Mouse (Mus musculus): ENCODE measurements at regions not wholly inside any gene's neighbourhood (a gene's known extent, or its start where the extent isn't known, plus 50 kb on each side); places are given as distances from the start of the nearest gene placed in this dataset.

DNA sequence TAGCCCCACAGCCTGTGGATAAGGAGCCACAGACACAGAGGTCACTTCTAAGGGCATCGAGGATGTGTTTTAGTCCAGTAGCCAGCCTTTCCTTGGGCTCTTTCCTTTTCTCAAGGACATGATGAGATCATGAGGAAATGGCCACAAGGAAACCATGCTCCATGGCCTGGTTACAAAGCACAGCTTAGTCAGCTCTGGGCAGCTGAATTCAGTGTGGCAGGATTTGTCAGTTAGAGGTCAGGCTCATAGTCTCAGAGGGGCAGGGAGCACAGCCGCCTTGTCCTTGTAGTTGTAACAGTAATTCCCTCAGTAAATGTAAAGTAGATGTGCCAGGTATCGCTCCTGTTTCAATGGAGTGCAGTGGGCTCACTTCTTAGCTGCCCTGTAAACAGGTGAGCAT is 111.7 kb upstream of the Vangl1 start:
- DNase-seq (ENCODE audit: low read depth) = no peak

DNA sequence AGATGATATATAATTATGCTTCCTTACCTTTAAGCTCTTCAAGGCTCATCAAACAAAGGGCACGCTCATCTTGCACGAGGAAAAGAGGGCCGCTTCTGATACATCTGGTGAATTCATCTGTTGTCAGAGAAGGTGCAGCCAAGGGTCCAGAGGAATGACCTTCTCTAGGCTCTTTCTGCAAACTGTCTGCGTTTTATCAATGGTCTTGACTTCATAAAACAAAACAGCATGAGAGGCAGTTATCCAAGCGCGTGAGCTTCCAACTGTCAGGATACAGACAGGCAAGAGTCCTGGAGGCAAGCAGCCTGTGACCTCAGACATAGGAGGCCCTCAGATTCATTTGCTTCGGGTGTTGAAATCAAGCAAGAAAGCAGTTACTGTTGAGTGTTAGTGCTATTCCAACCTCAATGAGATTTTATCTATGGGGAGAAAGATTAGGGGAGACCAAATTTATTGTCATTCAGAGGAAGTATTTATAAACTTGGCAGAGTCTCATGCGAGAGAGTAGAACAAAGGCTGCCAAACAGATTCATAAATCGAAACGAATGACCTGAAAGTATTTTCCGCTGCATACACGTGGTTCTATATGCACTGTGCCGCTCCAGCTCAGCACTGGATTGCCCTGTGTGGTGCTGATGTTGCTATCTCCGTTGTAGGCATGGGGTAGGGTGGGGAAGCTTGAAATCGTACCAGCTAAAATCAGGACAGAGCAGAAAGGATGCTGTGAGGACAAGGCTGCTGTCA is 107.2 kb upstream of the Vangl1 start:
- DNase-seq (ENCODE audit: low read depth) = no peak

DNA sequence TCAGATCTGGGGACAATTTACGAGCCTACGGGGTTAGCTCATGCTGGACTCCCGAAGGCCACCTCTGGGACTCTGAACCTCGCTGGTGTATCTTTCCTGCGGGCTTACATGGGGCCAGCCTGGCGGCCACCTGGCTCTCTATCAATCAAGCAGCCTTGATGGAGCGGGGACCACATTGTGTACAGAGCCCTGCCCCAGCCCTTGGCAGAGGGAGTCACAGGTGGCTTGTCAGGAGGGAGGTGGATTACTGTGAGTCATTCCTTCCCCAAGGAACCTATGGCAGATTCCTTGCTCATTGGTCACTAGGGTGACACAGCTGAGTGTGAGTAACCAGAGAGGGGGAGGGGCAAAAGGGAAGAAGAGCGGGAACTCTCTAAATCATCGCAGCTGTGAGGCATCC is 105.8 kb upstream of the Vangl1 start:
- no peak for DNase-seq (ENCODE audit: low read depth)

DNA sequence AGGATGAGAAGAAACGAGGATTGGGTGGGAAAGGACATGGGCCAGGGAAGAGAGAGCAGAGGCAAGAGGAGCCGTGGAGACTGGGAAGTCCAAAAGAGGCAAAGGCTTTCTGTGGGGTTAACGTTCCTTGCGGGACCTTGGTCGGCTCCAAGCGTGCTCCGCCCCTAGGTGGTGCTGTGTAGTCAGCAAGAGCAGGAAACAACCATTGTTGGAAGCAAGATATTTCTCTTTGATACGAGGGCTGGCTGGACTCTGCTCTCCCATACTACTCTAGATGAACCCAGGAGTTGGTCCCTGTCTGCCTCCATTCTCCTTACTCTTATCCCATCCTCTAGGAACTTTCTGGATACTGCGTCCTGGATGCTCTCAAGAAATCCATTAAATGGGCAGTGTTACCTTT is 105.3 kb upstream of the Vangl1 start:
- peak; percentile 37 for DNase-seq (ENCODE audit: low read depth)

DNA sequence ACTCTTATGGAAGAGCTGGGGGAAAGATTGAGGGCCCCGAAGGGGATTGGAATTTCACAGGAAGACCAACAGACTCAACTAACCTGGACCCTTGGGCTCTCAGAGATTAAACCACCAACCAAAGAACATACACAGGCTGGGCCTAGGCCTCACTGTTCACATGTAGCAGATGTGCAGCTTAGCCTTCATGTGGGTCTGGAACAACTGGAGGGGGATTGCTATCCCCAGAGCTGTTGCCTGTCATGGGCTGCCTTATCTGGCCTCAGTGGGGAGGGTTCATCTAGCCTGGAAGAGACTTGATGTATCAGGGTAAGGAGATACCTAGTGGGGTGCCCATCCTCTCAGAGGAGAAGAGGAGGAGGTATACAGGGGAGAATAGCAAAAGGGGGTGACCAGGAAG is 103.2 kb upstream of the Vangl1 start:
- DNase-seq (ENCODE audit: low read depth) = no peak

DNA sequence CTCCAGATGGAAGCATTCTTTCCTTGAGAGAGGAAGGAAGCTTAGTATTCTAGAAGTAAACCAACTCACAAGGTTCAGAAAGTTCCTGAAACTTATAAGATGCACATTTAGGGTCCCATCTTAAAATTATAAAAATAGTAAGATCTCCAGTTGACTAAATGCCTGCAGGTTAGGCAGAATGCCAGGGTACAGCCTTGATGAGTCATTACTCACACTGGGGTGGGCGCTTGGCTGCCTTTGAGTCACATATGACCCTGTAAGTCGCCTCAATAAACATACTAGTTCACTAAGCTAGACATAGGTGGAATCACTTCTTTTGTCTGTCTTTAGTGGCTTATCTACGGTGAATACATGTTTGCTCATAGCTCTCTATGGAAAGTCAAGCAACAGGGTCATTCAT is 87.9 kb upstream of the Vangl1 start:
- DNase-seq (ENCODE audit: low read depth) = no peak

DNA sequence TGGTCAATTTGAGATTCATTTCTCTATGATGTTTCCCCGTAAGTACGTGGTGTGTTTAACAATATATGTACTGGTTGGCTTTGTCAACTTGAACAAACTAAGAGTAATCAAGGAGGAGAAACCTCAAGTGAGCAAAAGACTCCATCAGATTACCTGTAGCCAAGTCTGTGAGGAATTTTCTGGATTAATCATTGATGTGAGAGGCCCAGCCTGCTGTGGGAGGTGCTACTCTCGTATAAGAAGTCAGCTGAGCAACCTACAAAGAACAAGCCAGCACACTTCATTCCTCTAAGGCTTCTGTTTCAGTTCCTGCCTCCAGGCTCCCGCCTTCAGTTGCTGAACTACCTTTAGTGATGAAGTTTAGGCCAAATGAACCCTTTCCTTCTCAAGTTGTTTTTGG is 77.5 kb upstream of the Vangl1 start:
- DNase-seq (ENCODE audit: low read depth) = no peak

DNA sequence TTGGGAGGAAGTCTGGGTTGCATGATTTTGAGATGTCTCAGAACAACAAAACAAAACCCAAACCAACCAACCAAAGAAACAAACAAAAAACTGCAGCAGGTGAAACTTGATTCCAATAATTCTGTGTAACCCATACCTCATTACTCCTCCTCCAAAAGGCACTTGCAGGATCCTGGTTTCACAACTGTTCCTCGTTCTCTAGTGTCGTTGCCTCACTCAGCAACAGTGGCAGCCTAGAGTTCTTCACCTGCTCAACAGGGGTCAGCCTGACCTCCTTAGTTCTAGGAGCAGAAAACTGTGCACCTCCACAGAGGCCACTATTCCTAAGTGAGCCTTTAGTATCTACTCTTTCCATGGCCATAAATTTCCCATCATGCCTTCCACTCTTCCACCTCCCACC is 72.3 kb upstream of the Vangl1 start:
- no peak for DNase-seq (ENCODE audit: low read depth)

DNA sequence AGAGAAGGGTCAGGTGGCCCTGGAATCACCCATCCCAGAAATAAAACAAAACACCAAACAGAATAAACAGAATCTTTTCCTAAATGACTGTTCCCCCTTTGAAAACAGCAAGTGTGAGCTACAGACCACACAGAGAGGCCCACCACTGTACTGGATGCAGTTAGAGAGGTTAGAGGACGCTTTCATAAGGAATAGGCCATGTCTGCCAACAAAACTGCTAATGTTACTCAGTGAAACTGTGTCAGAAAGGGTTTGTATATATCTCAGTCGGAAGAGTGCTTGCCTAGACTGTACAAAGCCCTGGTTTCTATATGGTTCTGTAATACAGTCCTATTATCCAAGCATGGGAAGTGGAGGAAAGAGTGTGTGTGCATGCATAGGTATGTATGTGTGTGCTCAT is 71.8 kb upstream of the Vangl1 start:
- no peak for DNase-seq (ENCODE audit: low read depth)

DNA sequence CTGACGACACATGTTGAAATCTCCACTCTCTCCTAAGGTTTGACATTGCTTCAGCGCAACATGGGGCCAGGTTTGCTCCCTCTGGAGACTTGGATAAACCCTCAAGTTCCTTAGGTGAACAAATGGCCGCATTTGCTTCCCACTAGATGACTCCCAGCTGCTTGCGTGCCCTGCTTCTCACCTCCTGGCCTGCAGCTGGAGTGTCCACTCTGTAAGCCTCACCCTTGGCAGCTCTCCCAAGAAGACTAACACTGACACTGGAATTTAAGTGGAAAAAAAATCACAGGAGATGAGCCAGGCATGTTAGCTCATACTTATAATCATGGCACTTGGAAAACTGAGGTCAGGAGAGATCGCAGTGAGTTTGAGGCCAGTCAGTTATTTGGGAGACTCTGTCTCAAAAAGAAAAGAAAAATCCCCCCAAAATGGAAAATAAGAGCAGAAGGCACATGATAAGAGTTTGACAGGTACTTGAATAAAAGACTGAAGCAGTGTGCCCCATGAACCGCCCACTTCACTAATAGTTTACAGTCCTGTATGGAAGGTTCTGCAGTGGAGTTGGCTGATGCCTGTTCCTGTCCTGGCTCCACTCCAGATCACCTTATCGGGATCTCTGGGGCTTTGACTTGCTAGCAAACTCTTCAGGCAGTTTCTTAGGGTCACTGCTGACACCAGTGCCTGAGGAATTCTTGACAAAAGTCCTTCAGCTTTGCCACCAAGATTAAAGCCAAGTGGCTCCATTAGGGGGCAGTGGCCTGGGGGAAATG is 70.9 kb upstream of the Vangl1 start:
- DNase-seq (ENCODE audit: low read depth) = no peak

DNA sequence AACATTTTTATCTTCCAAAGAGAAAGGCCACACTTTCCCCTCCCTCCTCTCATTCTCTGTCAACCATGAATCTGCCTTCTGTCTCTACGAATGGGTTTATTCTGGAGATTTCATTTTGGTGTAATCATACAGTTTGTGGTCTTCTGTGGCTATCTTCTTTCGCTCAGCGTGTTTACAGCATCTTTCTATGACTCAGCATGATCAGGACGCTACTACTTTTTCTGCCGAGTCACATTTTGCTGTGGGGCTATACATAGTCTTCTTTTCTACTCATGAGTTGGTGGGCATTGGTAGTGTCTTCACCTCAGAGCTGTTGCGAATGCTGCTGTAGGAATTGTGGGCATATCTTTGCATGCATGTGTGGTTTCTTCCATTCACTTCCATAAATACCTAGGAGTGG is 66.3 kb upstream of the Vangl1 start:
- no peak for DNase-seq (ENCODE audit: low read depth)

DNA sequence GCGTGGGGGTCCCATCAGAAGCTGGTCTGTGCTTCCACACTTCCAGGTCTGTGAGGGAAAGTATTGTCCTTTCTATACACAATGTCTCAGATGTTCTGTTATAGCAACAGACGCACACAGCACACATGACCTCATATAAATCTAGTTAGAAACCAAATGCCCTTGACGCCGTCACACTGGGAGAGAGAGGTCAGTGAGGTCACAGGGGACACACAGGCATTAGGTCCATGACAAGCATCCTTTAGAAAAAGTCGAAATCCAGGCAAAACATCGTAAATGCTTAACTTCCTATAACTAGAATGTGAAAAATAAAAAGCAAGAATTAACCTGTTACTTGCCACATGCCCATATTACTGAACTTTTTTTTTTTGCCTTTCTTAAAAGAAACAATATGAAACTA is 65.8 kb upstream of the Vangl1 start:
- DNase-seq (ENCODE audit: low read depth) = no peak

DNA sequence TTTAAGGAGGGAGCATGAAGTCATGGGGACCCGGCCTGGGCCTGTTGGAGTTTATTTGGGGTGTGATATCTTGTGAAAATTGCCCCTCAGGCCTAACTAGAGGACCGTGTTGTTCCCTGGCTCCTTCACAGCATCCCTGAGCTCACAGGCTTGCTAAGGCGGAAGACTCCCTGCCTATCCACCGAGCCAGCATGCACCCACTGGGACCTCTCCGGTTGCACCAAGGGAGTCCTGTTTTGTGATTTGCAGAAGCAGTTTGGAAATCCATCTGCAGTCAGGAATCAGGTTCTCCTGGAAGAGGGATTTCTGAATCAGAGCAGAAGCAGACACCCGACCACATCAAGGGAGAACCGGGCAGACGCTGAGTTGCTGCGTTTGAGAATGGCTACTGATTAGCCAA is 61.6 kb upstream of the Vangl1 start:
- DNase-seq (ENCODE audit: low read depth) = no peak

DNA sequence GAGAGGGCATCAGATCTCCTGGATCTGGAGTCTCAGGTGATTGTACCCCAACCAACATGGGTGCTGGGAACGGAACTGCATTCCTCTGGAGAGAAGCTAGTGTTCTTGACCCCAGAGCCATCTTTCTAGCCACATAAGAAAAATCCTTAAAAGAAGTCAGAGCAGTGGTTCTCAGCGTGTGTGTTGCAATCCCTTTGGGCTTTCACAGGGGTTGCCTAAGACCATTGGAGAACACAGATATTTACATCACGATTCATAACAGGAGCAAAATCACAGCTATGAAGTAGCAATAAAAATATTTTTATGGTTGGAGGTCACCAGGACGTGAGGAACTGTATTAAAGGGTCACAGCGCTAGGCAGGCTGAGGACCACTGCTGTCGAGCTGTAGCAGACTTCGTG is 60.7 kb upstream of the Vangl1 start:
- no peak for DNase-seq (ENCODE audit: low read depth)

DNA sequence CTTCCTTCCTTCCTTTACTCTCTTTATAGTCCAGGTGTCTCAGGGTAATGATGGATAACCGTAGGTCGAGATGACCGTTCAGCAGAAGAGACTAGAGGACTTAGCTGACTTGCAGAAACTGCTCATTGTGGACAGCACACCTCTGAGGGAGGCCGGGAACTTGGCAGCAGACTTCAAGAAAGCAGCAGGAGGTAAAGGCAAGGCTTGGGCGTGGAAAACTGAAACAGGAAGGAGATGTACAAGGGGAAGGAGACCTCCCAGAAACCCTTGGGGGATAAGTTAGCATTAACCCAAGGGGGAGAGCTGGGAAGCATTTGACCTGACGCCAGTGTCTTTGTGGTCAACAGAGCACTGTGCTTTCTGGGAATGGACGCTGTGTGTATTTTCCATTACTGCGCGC is 58.8 kb upstream of the Vangl1 start:
- DNase-seq (ENCODE audit: low read depth) = no peak

DNA sequence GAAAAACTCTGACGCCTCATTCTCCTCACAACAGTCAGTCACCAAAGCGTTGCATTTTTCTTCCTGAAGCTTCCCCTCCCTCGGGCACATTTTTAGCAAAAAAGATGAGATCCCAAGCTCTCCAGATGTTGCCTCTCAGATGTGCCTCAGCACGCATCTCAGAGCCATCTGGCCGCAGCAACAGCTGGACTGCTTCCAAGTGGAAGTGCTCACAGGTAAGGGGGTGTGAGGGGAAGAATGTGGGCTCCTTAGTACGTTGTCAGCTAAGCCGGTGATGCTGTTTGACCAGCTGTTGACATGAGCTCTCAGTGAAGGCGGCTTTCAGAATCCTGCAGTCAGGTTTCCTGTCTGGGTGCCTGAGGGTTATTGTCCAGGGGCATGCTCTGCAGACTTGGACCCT is 58.2 kb upstream of the Vangl1 start:
- DNase-seq (ENCODE audit: low read depth) = no peak

DNA sequence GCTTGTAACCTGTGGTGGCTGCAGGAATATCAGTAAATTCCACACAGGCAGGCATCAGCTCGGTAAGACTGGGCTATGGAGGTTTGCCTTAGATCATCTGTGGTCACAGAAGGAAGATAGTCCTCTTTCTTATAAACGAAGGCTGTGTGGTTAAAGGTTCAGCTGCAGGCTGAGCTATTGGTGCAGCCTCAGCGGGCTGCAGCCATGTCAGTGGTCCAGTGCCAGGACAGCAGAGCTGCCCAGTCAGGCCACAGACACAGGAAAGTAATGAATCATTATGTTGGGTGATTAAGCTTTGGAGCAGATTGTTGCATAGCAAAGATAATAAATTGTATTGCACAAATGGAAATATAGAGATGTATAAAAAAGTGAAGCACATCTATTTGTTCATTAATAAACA is 57.0 kb upstream of the Vangl1 start:
- DNase-seq (ENCODE audit: low read depth) = no peak

Data from fibroblast of lung, adult 2 months (primary cell).